Mouse (Mus musculus) liver, adult (tissue): Measurements from ENCODE around the gene Timm8a2.

Experiments used
- GATA4 ChIP-seq: IDR thresholded peaks from 2 replicates; pipeline ENCODE4 v1.6.1; 2014; ENCODE audit warnings: mild to moderate bottlenecking, low read length; ENCODE audit not compliant: insufficient replicate concordance

The Timm8a2 gene

GRCm38 (mm10) chr14:122064519-122064918 lies 30.0 kb downstream of the Timm8a2 start:
- no peak for TF ChIP-seq GATA4

- TF ChIP-seq GATA4, result no peak
Observed at GRCm38 (mm10) chr14:122066243-122066642, 31.8 kb downstream of the Timm8a2 start.

GRCm38 (mm10) chr14:122068801-122069695 lies 34.6 kb downstream of the Timm8a2 start:
- TF ChIP-seq GATA4, result no peak

GRCm38 (mm10) chr14:122069948-122070347 lies 35.5 kb downstream of the Timm8a2 start:
- no peak for TF ChIP-seq GATA4

- no peak for TF ChIP-seq GATA4
Observed at GRCm38 (mm10) chr14:122073422-122073821, 38.9 kb downstream of the Timm8a2 start.

GRCm38 (mm10) chr14:122074360-122074759 lies 39.9 kb downstream of the Timm8a2 start:
- TF ChIP-seq GATA4, result no peak

- no peak for TF ChIP-seq GATA4
Observed at GRCm38 (mm10) chr14:122075485-122076200, 41.2 kb downstream of the Timm8a2 start.

GRCm38 (mm10) chr14:122077017-122077416 lies 42.5 kb downstream of the Timm8a2 start:
- TF ChIP-seq GATA4, result no peak

- TF ChIP-seq GATA4, result no peak
Observed at GRCm38 (mm10) chr14:122079428-122079827, 45.0 kb downstream of the Timm8a2 start.

GRCm38 (mm10) chr14:122079921-122080320 lies 45.4 kb downstream of the Timm8a2 start:
- no peak for TF ChIP-seq GATA4

- no peak for TF ChIP-seq GATA4
Observed at GRCm38 (mm10) chr14:122081308-122081707, 46.8 kb downstream of the Timm8a2 start.

- TF ChIP-seq GATA4, result no peak
Observed at GRCm38 (mm10) chr14:122083499-122083898, 49.0 kb downstream of the Timm8a2 start.

- no peak for TF ChIP-seq GATA4
Observed at GRCm38 (mm10) chr14:122087956-122088355, 53.5 kb downstream of the Timm8a2 start.
